ENCODE assay signal across 11 mouse cellular contexts in the genomic region with DNA sequence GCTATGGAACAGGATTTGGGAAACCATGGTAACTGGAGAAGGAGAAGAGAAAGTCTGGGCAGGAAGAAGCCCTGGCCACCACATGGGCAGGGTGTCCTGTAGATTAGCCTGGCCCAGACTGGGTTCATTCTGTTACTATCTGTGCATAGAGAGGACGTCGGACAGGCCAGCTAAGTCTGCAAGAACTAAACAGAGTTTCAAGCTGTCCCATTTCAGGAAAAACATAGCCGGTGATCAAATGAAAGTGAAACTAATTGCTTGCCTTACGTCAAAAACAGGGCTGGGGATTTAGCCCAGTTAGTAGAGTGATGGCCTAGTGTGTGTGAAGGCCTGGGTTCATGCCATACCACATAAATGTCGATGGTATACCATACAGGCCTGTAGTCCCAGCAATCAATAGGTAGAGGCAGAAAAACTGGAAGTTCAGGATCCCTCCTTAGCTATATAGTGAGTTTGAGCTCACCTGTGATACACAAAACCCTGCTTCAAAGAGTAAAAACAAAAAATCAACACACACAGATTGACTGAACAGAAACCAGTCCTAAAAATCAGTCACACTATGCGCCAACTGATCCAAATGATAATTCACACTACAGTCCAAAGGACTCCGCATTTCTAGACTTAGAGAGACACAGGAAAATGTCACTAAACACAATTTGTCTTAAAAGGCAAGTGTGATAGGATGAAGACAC. TPM values are rescaled to one million over a fixed set of nuclear protein-coding genes. Genes with fewer than 3 reads are reported as not detected.
DNase-seq lines count a peak whose midpoint lies in the region; ATAC-seq and TF ChIP-seq lines count a peak whose summit lies in the region.
"Had no signal": no experiment of that assay in that cellular context is flagged by ENCODE, and none has a peak within 500 bp of the region (broad histone marks: within the 10 kb centered on the region; RNA-seq: fewer than 3 reads in every experiment).

No protein-coding gene starts in this region.

- intact Hi-C loops in left cerebral cortex, postnatal 4 days (cut with DNase I): no loop called here
- intact Hi-C loops in left cerebral cortex, postnatal 14 days (cut with DNase I): no loop called here

- no peak for TF ChIP-seq POLR2A in MEL (IDR thresholded peaks at IDR 0.05; ENCODE audit: control insufficient read depth in 1 of 2, insufficient read depth in 1 of 2, low read depth in 1 of 2, low read length in 2 of 2, poor library complexity in 1 of 2)

- TF ChIP-seq EP300 in MEL (IDR thresholded peaks at IDR 0.05; ENCODE audit: low read depth in 1 of 2, low read length in 2 of 2): no peak

- H3K4me1 ChIP-seq in MEL (ENCODE audit: control insufficient read depth in 1 of 2, insufficient read depth in 2 of 2, low read length in 2 of 2): no peaks in the 10 kb centered on the region
- H3K4me1 ChIP-seq in intestine, embryonic 16.5 days (ENCODE audit: control insufficient read depth, insufficient read depth, low read length): 0 out of 2 replicates have a peak, but pooled peaks cover 3% of the 10 kb centered on the region
- H3K4me1 ChIP-seq: forebrain, embryonic 10.5 days; hindbrain, embryonic 10.5 days had no signal

- TF ChIP-seq RAD21 in MEL (IDR thresholded peaks at IDR 0.05; ENCODE audit: low read depth, low read length): no peak

- no peaks in the 10 kb centered on the region for H3K9me3 ChIP-seq in MEL (replicated peaks; ENCODE audit: insufficient read depth, low read length)
- no peaks in the 10 kb centered on the region for H3K9me3 ChIP-seq in intestine, embryonic 16.5 days (ENCODE audit: control insufficient read depth, low read length)
- H3K9me3 ChIP-seq: forebrain, embryonic 10.5 days; hindbrain, embryonic 10.5 days had no signal

- H3K27ac ChIP-seq in MEL (ENCODE audit: control insufficient read depth, low read depth, low read length): no peak overlapping the region
- no peak overlapping the region for H3K27ac ChIP-seq in intestine, embryonic 16.5 days (ENCODE audit: low read length)
- H3K27ac ChIP-seq: forebrain, embryonic 10.5 days; hindbrain, embryonic 10.5 days had no signal

- H3K4me2 ChIP-seq in intestine, embryonic 16.5 days (ENCODE audit: low read depth, low read length): peak overlapping the region; percentile 35

- WGBS in intestine, embryonic 16.5 days: 66% methylated on average over 7 of the region's 7 CpGs

- DNase-seq in left cerebral cortex, postnatal 4 days: peak; percentile 10
- no peak for DNase-seq in left cerebral cortex, postnatal 14 days (ENCODE audit: low spot score in 2 of 2)
- DNase-seq in A20 (ENCODE audit: low read depth, low spot score) (peak; percentile 65), MEL (ENCODE audit: low read depth, low spot score) (peak; percentile 6)
- DNase-seq in embryo, embryonic 10.5 days (ENCODE audit: low spot score): no peak
- no peak for DNase-seq in ovary, postnatal 14 days (ENCODE audit: low spot score)
- DNase-seq: cerebellum, adult 8-10 months had no signal

- H3K9ac ChIP-seq in MEL (ENCODE audit: control insufficient read depth, low read depth, low read length, poor library complexity, severe bottlenecking): peak overlapping the region; percentile 15
- H3K9ac ChIP-seq in intestine, embryonic 16.5 days (ENCODE audit: low read depth, low read length): no peak overlapping the region; the same call in none of the 2 replicates

- H3K36me3 ChIP-seq in MEL (ENCODE audit: control insufficient read depth in 1 of 2, insufficient read depth in 2 of 2, low read length in 2 of 2): no peaks in the 10 kb centered on the region
- H3K36me3 ChIP-seq in intestine, embryonic 16.5 days (ENCODE audit: control insufficient read depth, insufficient read depth, low read length): no peaks in the 10 kb centered on the region
- H3K36me3 ChIP-seq: forebrain, embryonic 10.5 days; hindbrain, embryonic 10.5 days had no signal

- H3K79me2 ChIP-seq in MEL (ENCODE audit: control insufficient read depth, insufficient read depth, low read length, poor library complexity): no peaks in the 10 kb centered on the region

- no peak for ATAC-seq in intestine, embryonic 16.5 days
- no peak for ATAC-seq in cerebellum, adult (ENCODE audit: insufficient number of reproducible peaks, low FRiP score, low TSS enrichment)

- no peak for TF ChIP-seq CTCF in MEL (IDR thresholded peaks at IDR 0.05 in 2 of 3, conservative IDR thresholded peaks at IDR 0.05 in 1 of 3; ENCODE audit: control insufficient read depth in 1 of 3, insufficient read depth in 1 of 3, low read depth in 2 of 3, low read length in 3 of 3, poor library complexity in 1 of 3, severe bottlenecking in 1 of 3)

- H3K27me3 ChIP-seq in MEL (ENCODE audit: control insufficient read depth in 1 of 2, insufficient read depth in 2 of 2, low read length in 2 of 2): no peaks in the 10 kb centered on the region; a peak in 1 of 4 replicates
- no peaks in the 10 kb centered on the region for H3K27me3 ChIP-seq in intestine, embryonic 16.5 days (replicated peaks; ENCODE audit: control insufficient read depth, insufficient read depth, low read length)

- H3K4me3 ChIP-seq in MEL (ENCODE audit: control insufficient read depth in 1 of 2, insufficient read depth in 1 of 2, low read depth in 2 of 2, low read length in 2 of 2): peak overlapping the region; percentile 28 to 51; a peak in 3 of 4 replicates
- H3K4me3 ChIP-seq in intestine, embryonic 16.5 days (ENCODE audit: low read length): no peak overlapping the region
- H3K4me3 ChIP-seq: forebrain, embryonic 10.5 days; hindbrain, embryonic 10.5 days had no signal

TF ChIP-seq in MEL, 35 proteins besides CTCF, POLR2A, EP300 and RAD21:
- peak; percentile 74 for TF ChIP-seq ZKSCAN1 (IDR thresholded peaks at IDR 0.05; ENCODE audit: low read depth, low read length)
- no peak for TF ChIP-seq SMC3 (IDR thresholded peaks at IDR 0.05; ENCODE audit: low read depth, low read length)
- no peak for TF ChIP-seq TBP (IDR thresholded peaks at IDR 0.05; ENCODE audit: low read depth, low read length)

RNA-seq across cellular contexts. Expression of gene Tmem170b, which starts 21.9 kb away (rescaled TPM):
- total RNA-seq in left cerebral cortex, postnatal 4 days (2021): 10 to 100 TPM; 99.4 to 99.5 TPM
- 10 to 100 TPM; 77.9 to 84.1 TPM for total RNA-seq in left cerebral cortex, postnatal 14 days (2021)
- total RNA-seq in MEL (2012; rRNA removed): 5.2 and 6.5 TPM in 2 replicates
- 1 to 10 TPM in 1 of 2 experiments, not detected in 1; 7.0 TPM for polyA plus RNA-seq in MEL (2012; ENCODE audit: insufficient read depth in 1 of 2, insufficient read length in 2 of 2, low read depth in 1 of 2, low replicate concordance in 2 of 2, missing spikeins in 1 of 2)
- polyA plus RNA-seq in intestine, embryonic 16.5 days (2015; fragmentation: Nextera tagmentation; extraction: Ambion mirVana): 10.4 and 10.9 TPM in 2 replicates

Comparison
In these comparisons a context has a peak if more than half of its experiments do, and no peak if none do; other contexts are left out.
1. DNase-seq: peak in left cerebral cortex, postnatal 4 days (single experiment), A20 (single experiment) and MEL (single experiment); none in left cerebral cortex, postnatal 14 days (0 of 2), embryo, embryonic 10.5 days (single experiment) and ovary, postnatal 14 days (single experiment).
2. RNA of gene Tmem170b, which starts 21.9 kb away (total RNA-seq): 99.4 to 99.5 TPM in left cerebral cortex, postnatal 4 days and 77.9 to 84.1 TPM in left cerebral cortex, postnatal 14 days; 5.2 to 6.5 TPM in MEL; every median in the first group is over 10 times any median in the second.